Mouse (Mus musculus): ENCODE measurements at regions not wholly inside any gene's neighbourhood (a gene's known extent, or its start where the extent isn't known, plus 50 kb on each side); places are given as distances from the start of the nearest gene placed in this dataset.

- TF ChIP-seq CTCF (IDR thresholded peaks at IDR 0.05; ENCODE audit: extremely low read depth, insufficient read depth, low read length) (no peak), POLR2A (IDR thresholded peaks at IDR 0.05; ENCODE audit: extremely low read depth, insufficient read depth, low read length) (no peak)
- Histone ChIP-seq H3K4me1 (ENCODE audit: control insufficient read depth, insufficient read depth, low read length) (peaks cover 7% of the 10 kb centered on the region), H3K4me3 (ENCODE audit: insufficient read depth, low read length) (no peak overlapping the region), H3K27ac (ENCODE audit: insufficient read depth, low read length) (no peak overlapping the region)
These were observed 84.2 kb downstream of the Ddx1 start for GRCm38 (mm10) chr12:13164791-13165190.

GRCm38 (mm10) chr12:13161051-13161450, 88.0 kb downstream of the Ddx1 start:
- no peak for TF ChIP-seq CTCF (IDR thresholded peaks at IDR 0.05; ENCODE audit: extremely low read depth, insufficient read depth, low read length)
- no peak for TF ChIP-seq POLR2A (IDR thresholded peaks at IDR 0.05; ENCODE audit: extremely low read depth, insufficient read depth, low read length)

GRCm38 (mm10) chr12:13159346-13160055, 89.5 kb downstream of the Ddx1 start:
- H3K27ac ChIP-seq (ENCODE audit: insufficient read depth, low read length): peak overlapping the region; percentile 39; the same call in 1 of the 2 replicates
- no peak for TF ChIP-seq CTCF (IDR thresholded peaks at IDR 0.05; ENCODE audit: extremely low read depth, insufficient read depth, low read length)
- no peak for TF ChIP-seq POLR2A (IDR thresholded peaks at IDR 0.05; ENCODE audit: extremely low read depth, insufficient read depth, low read length)

More at GRCm38 (mm10) chr12:13161051-13161450, 88.0 kb downstream of the Ddx1 start:
- Histone ChIP-seq H3K27ac (ENCODE audit: insufficient read depth, low read length) (no peak overlapping the region), H3K4me1 (ENCODE audit: control insufficient read depth, insufficient read depth, low read length) (peaks cover 7% of the 10 kb centered on the region), H3K4me3 (ENCODE audit: insufficient read depth, low read length) (no peak overlapping the region)

GRCm38 (mm10) chr12:13157666-13158381, 91.2 kb downstream of the Ddx1 start:
- Histone ChIP-seq H3K4me3 (ENCODE audit: insufficient read depth, low read length) (no peak overlapping the region), H3K4me1 (ENCODE audit: control insufficient read depth, insufficient read depth, low read length) (peaks cover 7% of the 10 kb centered on the region), H3K27ac (ENCODE audit: insufficient read depth, low read length) (no peak overlapping the region)
- TF ChIP-seq POLR2A (IDR thresholded peaks at IDR 0.05; ENCODE audit: extremely low read depth, insufficient read depth, low read length): no peak
- TF ChIP-seq CTCF (IDR thresholded peaks at IDR 0.05; ENCODE audit: extremely low read depth, insufficient read depth, low read length): no peak

More at GRCm38 (mm10) chr12:13159346-13160055, 89.5 kb downstream of the Ddx1 start:
- peaks cover 7% of the 10 kb centered on the region for H3K4me1 ChIP-seq (ENCODE audit: control insufficient read depth, insufficient read depth, low read length)
- H3K4me3 ChIP-seq (ENCODE audit: insufficient read depth, low read length): no peak overlapping the region

GRCm38 (mm10) chr12:13157089-13157488, 91.9 kb downstream of the Ddx1 start:
- Histone ChIP-seq H3K4me1 (ENCODE audit: control insufficient read depth, insufficient read depth, low read length) (peaks cover 7% of the 10 kb centered on the region), H3K27ac (ENCODE audit: insufficient read depth, low read length) (no peak overlapping the region), H3K4me3 (ENCODE audit: insufficient read depth, low read length) (no peak overlapping the region)
- no peak for TF ChIP-seq POLR2A (IDR thresholded peaks at IDR 0.05; ENCODE audit: extremely low read depth, insufficient read depth, low read length)
- TF ChIP-seq CTCF (IDR thresholded peaks at IDR 0.05; ENCODE audit: extremely low read depth, insufficient read depth, low read length): no peak

- Histone ChIP-seq H3K4me3 (ENCODE audit: insufficient read depth, low read length) (no peak overlapping the region), H3K27ac (ENCODE audit: insufficient read depth, low read length) (no peak overlapping the region), H3K4me1 (ENCODE audit: control insufficient read depth, insufficient read depth, low read length) (no peaks in the 10 kb centered on the region)
- TF ChIP-seq POLR2A (IDR thresholded peaks at IDR 0.05; ENCODE audit: extremely low read depth, insufficient read depth, low read length): no peak
- TF ChIP-seq CTCF (IDR thresholded peaks at IDR 0.05; ENCODE audit: extremely low read depth, insufficient read depth, low read length): no peak
These were observed 98.3 kb downstream of the Ddx1 start for GRCm38 (mm10) chr12:13150751-13151150.

- TF ChIP-seq CTCF (IDR thresholded peaks at IDR 0.05; ENCODE audit: extremely low read depth, insufficient read depth, low read length) (no peak), POLR2A (IDR thresholded peaks at IDR 0.05; ENCODE audit: extremely low read depth, insufficient read depth, low read length) (no peak)
- no peak overlapping the region for H3K4me3 ChIP-seq (ENCODE audit: insufficient read depth, low read length)
- H3K27ac ChIP-seq (ENCODE audit: insufficient read depth, low read length): no peak overlapping the region
- H3K4me1 ChIP-seq (ENCODE audit: control insufficient read depth, insufficient read depth, low read length): peaks cover 4% of the 10 kb centered on the region; the same call in 1 of the 2 replicates
These were observed 101.8 kb downstream of the Ddx1 start for GRCm38 (mm10) chr12:13147251-13147650.

- peaks cover 7% of the 10 kb centered on the region for H3K4me1 ChIP-seq (ENCODE audit: control insufficient read depth, insufficient read depth, low read length)
- H3K27ac ChIP-seq (ENCODE audit: insufficient read depth, low read length): peak overlapping the region; percentile 45
- no peak overlapping the region for H3K4me3 ChIP-seq (ENCODE audit: insufficient read depth, low read length)
- no peak for TF ChIP-seq POLR2A (IDR thresholded peaks at IDR 0.05; ENCODE audit: extremely low read depth, insufficient read depth, low read length)
- no peak for TF ChIP-seq CTCF (IDR thresholded peaks at IDR 0.05; ENCODE audit: extremely low read depth, insufficient read depth, low read length)
These were observed 103.6 kb downstream of the Ddx1 start for GRCm38 (mm10) chr12:13145186-13146115.

- no peak overlapping the region for H3K4me3 ChIP-seq (ENCODE audit: insufficient read depth, low read length)
- TF ChIP-seq POLR2A (IDR thresholded peaks at IDR 0.05; ENCODE audit: extremely low read depth, insufficient read depth, low read length) (no peak), CTCF (IDR thresholded peaks at IDR 0.05; ENCODE audit: extremely low read depth, insufficient read depth, low read length) (no peak)
- no peak overlapping the region for H3K27ac ChIP-seq (ENCODE audit: insufficient read depth, low read length)
- H3K4me1 ChIP-seq (ENCODE audit: control insufficient read depth, insufficient read depth, low read length): peaks cover 8% of the 10 kb centered on the region
These were observed 104.3 kb downstream of the Ddx1 start for GRCm38 (mm10) chr12:13144739-13145138.
